In genomic region chr16:24875661-24876060, GRCm38 (mm10) we compare ENCODE assay signal across 19 mouse cellular contexts.
"Had no signal": no experiment of that assay in that cellular context is flagged by ENCODE, and none has a peak within 500 bp of the region (broad histone marks: within the 10 kb centered on the region; RNA-seq: fewer than 3 reads in every experiment).

No protein-coding gene starts in this region.

- H3K9ac ChIP-seq: kidney, embryonic 15.5 days; limb, embryonic 13.5 days; liver, embryonic 13.5 days; lung, embryonic 14.5 days had no signal

- H3K9me3 ChIP-seq: limb, embryonic 10.5 days had no signal

- ATAC-seq: lung, postnatal 0 days had no signal

- H3K36me3 ChIP-seq: liver, embryonic 13.5 days had no signal

- H3K4me2 ChIP-seq: kidney, embryonic 15.5 days; limb, embryonic 13.5 days; liver, embryonic 13.5 days; lung, embryonic 14.5 days had no signal

- H3K4me3 ChIP-seq: kidney, embryonic 15.5 days; limb, embryonic 10.5 days; limb, embryonic 13.5 days; liver, embryonic 13.5 days; megakaryocyte, embryonic 14.5 days; midbrain, embryonic 10.5 days had no signal

- H3K27me3 ChIP-seq: kidney, embryonic 15.5 days; limb, embryonic 13.5 days; liver, embryonic 13.5 days; megakaryocyte, embryonic 14.5 days had no signal

- DNase-seq: kidney, adult 11 months; kidney, adult 8-10 months; kidney, postnatal 14 days; kidney, postnatal 4 days; liver; liver, embryonic 13.5 days; lung, embryonic 14.5 days; midbrain, embryonic 14.5 days; right cerebral cortex, adult 18-20 months; right cerebral cortex, postnatal 14 days; right cerebral cortex, postnatal 4 days; thymus, adult 18-20 months; thymus, postnatal 36 days had no signal

- H3K4me1 ChIP-seq: kidney, embryonic 15.5 days; limb, embryonic 10.5 days; midbrain, embryonic 10.5 days had no signal

- H3K27ac ChIP-seq: kidney, embryonic 15.5 days; limb, embryonic 10.5 days; limb, embryonic 13.5 days; liver, embryonic 13.5 days; midbrain, embryonic 10.5 days had no signal
